Mouse (Mus musculus): ENCODE measurements around the gene Kcnt1.

DNA sequence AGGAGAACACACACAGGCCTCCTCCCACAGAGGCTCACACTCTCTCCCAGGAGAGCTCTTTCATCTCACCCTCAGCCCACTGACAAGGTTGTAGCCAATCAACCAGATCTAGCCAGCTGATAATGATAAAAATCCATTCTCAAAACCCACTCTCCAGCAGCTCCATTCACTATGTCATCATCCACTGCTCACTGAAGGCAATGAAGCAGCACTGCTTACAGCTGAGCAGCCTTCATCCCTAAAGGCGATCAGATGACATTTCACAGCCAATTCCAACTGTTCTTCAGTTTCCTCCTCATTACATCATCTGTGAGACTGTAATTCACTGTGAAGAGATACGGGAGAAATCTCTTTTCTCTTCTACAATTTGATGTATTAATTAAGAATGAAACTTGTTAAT lies 80.3 kb downstream of the Kcnt1 start:
- TF ChIP-seq POLR2A (IDR thresholded peaks at IDR 0.05; ENCODE audit: borderline replicate concordance, control insufficient read depth, low read depth, low read length) (no peak), CTCF (IDR thresholded peaks at IDR 0.05; ENCODE audit: control insufficient read depth, insufficient read depth, low read length) (no peak)

Measured in bone marrow, adult 2 months (tissue).